Mouse (Mus musculus) liver, embryonic 15.5 days (tissue): ENCODE results near the gene Rpl13a. TPM values are rescaled to one million over a fixed set of nuclear protein-coding genes. Genes with fewer than 3 reads are reported as not detected.

Source experiments
- ATAC-seq: fragments of 200-750 bp; cut with Nextera tagmentation; 2 replicates; pipeline ENCODE4 v1.8.0; 2017; ENCODE audit warnings: moderate number of reproducible peaks, mild to moderate bottlenecking, moderate library complexity; ENCODE audit not compliant: insufficient read depth
- H3K27ac ChIP-seq: fragments of 300-500 bp; sonication (generic); replicated peaks from 2 replicates; pipeline ENCODE4 v1.5.1; 2015; ENCODE audit warnings: mild to moderate bottlenecking, inconsistent platforms
- H3K27me3 ChIP-seq: fragments of 300-500 bp; sonication (generic); 2 replicates; pipeline ENCODE4 v1.6.1; 2015; ENCODE audit warnings: mild to moderate bottlenecking, inconsistent platforms
- H3K36me3 ChIP-seq: fragments of 300-500 bp; sonication (generic); replicated peaks from 2 replicates; pipeline ENCODE4 v1.6.1; 2015; ENCODE audit warnings: moderate library complexity, mild to moderate bottlenecking, inconsistent platforms
- H3K4me1 ChIP-seq: fragments of 300-500 bp; sonication (generic); replicated peaks from 2 replicates; pipeline ENCODE4 v1.6.1; 2015; ENCODE audit warnings: inconsistent platforms
- H3K4me2 ChIP-seq: fragments of 300-500 bp; sonication (generic); 2 replicates; pipeline ENCODE4 v1.6.1; 2015; ENCODE audit warnings: moderate library complexity, mild to moderate bottlenecking, inconsistent platforms
- H3K4me3 ChIP-seq: fragments of 300-500 bp; sonication (generic); replicated peaks from 2 replicates; pipeline ENCODE4 v1.5.1; 2015; ENCODE audit warnings: mild to moderate bottlenecking, inconsistent platforms
- H3K9ac ChIP-seq: fragments of 300-500 bp; sonication (generic); 2 replicates; pipeline ENCODE4 v1.6.1; 2015; ENCODE audit warnings: moderate library complexity, mild to moderate bottlenecking, inconsistent platforms
- H3K9me3 ChIP-seq: fragments of 300-500 bp; sonication (generic); replicated peaks from 2 replicates; pipeline ENCODE4 v1.6.1; 2016; ENCODE audit warnings: inconsistent platforms
- WGBS: fragments of 180-500 bp; shearing (Covaris S2); methylation state at CpG from one replicate; pipeline ENCODE4 v1.1.7; 2015; ENCODE audit warnings: mixed read lengths; ENCODE audit not compliant: insufficient replicate concordance; 5-methylcytosine and 5-hydroxymethylcytosine counted together
- polyA plus RNA-seq: library from polyadenylated mRNA; unstranded; fragments of >200 nt; fragmentation: Nextera tagmentation; extraction: Ambion mirVana; gene quantifications from 2 replicates; pipeline ENCODE4 v1.2.1, GENCODE M21; 2015

Rpl13a gene
- polyA plus RNA-seq, 1 experiment from 2014 or later: 633 TPM

DNA sequence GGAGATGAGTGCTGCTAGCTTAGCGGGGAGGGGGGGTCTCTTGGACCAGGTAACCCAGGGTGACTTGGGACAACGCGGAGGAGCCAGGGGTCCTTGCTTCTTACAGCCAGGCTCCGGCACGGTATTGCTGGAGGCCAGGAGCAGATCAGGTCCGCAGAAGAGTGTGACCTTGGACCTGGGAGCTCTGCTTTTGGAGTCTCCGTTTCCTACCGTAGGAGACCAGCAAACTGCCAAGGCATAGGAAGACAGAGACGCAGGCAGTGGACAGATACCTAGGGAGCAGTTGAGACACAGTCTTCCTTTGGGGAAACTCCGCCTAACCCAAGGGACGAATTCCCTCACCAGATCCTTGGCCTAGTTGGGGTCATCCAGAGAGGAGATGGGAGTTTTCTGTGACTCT lies 37.1 kb upstream of the Rpl13a start:
- WGBS: 49% methylated on average over 11 of the region's 11 CpGs
- no peak overlapping the region for H3K27ac ChIP-seq
- H3K4me1 ChIP-seq: peaks cover 21% of the 10 kb centered on the region
- no peak for ATAC-seq
- H3K36me3 ChIP-seq: no peaks in the 10 kb centered on the region
- H3K9me3 ChIP-seq: peaks cover 13% of the 10 kb centered on the region
- peaks cover 85% of the 10 kb centered on the region for H3K27me3 ChIP-seq
- H3K9ac ChIP-seq: no peak overlapping the region
- H3K4me2 ChIP-seq: no peak overlapping the region
- H3K4me3 ChIP-seq: no peak overlapping the region

DNA sequence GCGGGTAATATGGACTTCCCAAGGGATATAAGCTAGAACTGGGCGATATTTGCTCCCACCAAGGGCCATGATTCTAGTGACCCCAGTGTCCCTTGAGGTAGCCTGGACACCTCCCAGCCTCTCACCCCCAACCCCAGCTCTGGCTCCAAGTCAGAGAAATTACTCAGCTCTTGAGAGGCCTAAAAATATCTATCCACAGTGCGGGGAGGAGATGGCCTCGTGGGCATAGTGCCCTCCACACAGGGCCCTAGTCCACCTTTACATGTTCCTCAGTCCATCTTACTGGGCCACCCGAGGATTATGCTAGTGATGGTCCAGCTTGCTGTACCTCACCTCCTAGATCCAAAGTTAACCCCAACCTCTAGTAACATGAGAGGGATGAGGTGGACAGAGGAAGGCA lies 36.3 kb upstream of the Rpl13a start:
- H3K4me1 ChIP-seq: peaks cover 21% of the 10 kb centered on the region
- H3K9me3 ChIP-seq: peaks cover 7% of the 10 kb centered on the region
- no peak overlapping the region for H3K9ac ChIP-seq
- peaks cover 77% of the 10 kb centered on the region for H3K27me3 ChIP-seq
- WGBS: 49% methylated on average over 5 of the region's 5 CpGs
- no peak overlapping the region for H3K27ac ChIP-seq
- H3K36me3 ChIP-seq: no peaks in the 10 kb centered on the region; the same call in 1 of the 2 replicates
- no peak overlapping the region for H3K4me2 ChIP-seq
- ATAC-seq: no peak
- H3K4me3 ChIP-seq: no peak overlapping the region

DNA sequence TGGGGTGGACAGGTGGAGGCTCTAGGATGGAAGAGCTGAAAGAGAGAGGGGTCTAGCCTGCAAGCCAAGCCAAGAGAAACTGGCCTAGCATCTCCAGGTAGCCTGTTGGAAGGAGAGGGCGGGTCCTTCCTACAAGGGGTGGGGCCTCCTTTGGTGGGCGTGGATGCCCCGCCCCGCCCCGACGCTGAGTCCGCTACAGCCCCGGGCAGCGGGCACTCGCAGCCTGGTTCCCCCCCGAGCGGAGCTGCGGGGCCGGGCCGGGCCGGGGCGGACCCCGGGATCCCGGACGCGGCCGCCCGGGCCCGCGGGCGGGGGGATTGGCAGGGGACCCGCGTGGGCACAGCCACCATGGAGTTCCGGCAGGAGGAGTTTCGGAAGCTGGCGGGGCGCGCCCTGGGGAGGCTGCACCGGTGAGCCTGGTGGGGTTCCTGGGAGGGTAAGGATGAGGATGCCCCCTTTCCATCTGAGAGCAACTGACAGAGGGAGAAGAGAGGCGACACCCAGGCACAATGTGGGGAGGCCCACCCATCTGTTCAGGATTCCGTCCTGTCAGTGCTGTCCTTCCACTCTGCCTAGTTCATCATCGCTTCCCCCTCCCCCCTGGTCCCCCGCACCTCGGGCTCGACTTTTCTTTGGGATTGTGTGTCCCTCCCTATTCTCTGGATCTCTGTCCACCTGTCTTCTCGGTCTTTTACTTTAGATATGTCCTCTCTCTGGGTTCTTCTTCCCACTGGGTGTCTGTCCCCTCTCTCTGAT lies 35.4 kb upstream of the Rpl13a start, which contains the start of gene Slc17a7:
Gene Slc17a7, plus strand, starts transcription at position 215 of the 756 bp plus-strand sequence.
- H3K36me3 ChIP-seq: no peaks in the 10 kb centered on the region; the same call in 1 of the 2 replicates
- H3K9ac ChIP-seq: no peak within 1 kb of the TSS
- H3K4me2 ChIP-seq: peak within 1 kb of the TSS; percentile 75
- peak within 1 kb of the TSS; percentile 51 for H3K4me3 ChIP-seq
- peaks cover 68% of the 10 kb centered on the region for H3K27me3 ChIP-seq
- H3K27ac ChIP-seq: no peak within 1 kb of the TSS
- no peaks in the 10 kb centered on the region for H3K9me3 ChIP-seq
- 4% methylated on average over 40 of the region's 41 CpGs for WGBS
- H3K4me1 ChIP-seq: peaks cover 21% of the 10 kb centered on the region
- ATAC-seq: peak; percentile 27; the same call in 1 of the 2 replicates

DNA sequence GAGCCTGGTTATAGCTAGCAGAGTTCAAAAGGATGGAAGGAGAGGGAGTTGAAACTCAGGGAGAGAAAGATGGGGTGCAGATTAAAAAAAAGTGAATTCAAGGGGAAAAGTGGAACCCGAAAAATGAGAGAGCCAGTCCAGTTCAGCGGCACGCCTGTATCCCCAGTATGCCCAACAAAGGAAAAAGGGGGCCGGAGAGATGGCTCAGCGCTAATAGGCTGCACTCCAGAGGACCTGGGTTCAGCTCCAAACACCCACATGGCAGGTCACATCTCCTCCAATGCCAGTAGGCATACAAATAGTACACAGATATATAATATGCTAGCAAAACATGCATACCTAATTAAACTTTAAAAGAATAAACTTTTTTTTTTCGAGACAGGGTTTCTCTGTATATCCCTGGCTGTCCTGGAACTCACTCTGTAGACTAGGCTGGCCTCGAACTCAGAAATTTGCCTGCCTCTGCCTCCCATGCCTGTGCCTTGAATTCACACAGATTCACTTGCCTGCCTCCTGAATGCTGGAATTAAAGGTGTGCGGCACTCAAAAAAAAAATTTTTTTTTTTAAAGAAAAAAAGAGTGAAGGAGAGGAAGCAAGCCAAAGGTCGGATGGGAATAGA lies 34.5 kb upstream of the Rpl13a start:
- peaks cover 21% of the 10 kb centered on the region for H3K4me1 ChIP-seq
- no peak overlapping the region for H3K4me3 ChIP-seq
- H3K27me3 ChIP-seq: peaks cover 60% of the 10 kb centered on the region
- H3K9me3 ChIP-seq: no peaks in the 10 kb centered on the region
- H3K36me3 ChIP-seq: peaks cover 5% of the 10 kb centered on the region; the same call in 1 of the 2 replicates
- WGBS: 63% methylated on average over 9 of the region's 9 CpGs
- no peak overlapping the region for H3K9ac ChIP-seq
- ATAC-seq: no peak
- no peak overlapping the region for H3K27ac ChIP-seq
- H3K4me2 ChIP-seq: no peak overlapping the region

DNA sequence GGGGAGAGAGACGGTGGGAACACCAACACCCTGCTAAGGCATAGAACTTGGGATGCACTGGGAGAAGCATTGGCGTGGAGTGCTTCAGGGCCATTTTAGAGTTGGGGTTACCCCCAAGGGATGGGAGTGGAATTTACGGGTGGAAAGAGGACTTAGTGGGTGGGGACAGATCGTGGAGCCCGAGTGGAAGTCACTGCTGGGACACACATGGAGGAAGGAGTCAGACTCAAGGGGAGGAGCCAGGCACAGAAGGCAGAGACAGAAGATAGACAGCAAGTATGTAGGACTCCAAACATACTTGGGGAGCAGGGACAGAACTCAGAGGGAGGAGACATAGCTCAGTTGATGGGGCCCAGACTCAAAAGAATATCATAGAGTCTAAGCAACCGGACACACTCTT lies 34.0 kb upstream of the Rpl13a start:
- Histone ChIP-seq H3K4me2 (peak overlapping the region; percentile 82), H3K9ac (no peak overlapping the region), H3K27ac (no peak overlapping the region), H3K4me1 (peaks cover 21% of the 10 kb centered on the region), H3K27me3 (peaks cover 54% of the 10 kb centered on the region), H3K36me3 (peaks cover 7% of the 10 kb centered on the region), H3K4me3 (peak overlapping the region; percentile 50), H3K9me3 (no peaks in the 10 kb centered on the region)
- no peak for ATAC-seq
- WGBS: 25% methylated on average over 6 of the region's 6 CpGs

DNA sequence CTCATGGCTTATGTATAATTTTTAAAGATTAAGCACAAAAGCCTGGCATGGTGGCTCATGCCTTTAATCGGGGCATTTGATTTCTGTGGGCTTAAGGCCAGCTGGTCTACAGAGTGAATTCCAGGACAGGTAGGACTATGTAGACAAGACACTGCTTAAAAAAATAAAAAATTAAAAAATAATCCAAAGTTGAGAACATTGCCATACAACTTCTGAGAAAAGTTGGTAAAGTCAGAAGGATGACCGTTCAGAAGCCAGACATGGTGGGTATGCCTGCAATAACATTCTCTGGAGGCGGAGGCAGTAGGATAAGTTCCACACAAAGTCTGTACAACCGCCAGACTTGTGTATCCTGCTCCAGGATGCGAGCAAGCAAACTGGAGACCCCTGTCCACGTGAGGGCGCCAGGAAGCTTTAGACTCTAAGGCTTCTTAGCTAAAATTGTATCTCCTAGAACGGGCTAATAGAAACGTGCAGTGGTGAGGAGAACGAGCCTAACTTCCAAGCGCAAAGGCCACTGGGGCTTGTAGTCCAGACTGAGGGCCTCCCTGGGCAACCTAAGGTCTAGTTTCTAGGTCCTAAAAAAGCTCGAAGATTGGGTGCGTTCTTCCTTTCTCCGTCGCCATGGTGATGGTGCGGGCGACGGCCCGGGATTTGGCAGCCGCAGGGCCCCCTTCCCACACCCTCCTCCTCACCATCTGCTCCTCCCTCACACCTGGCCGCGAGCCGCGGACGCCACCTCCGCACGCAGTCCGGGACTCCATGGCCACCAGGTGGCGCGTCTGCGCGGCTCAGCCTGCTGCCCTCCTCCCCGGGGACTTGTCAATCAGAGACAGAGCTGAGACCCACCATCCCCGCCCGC lies 33.3 kb upstream of the Rpl13a start:
- Histone ChIP-seq H3K9me3 (no peaks in the 10 kb centered on the region), H3K27ac (no peak overlapping the region), H3K4me1 (peaks cover 21% of the 10 kb centered on the region), H3K36me3 (peaks cover 10% of the 10 kb centered on the region), H3K4me3 (peak overlapping the region; percentile 50), H3K9ac (no peak overlapping the region), H3K4me2 (peak overlapping the region; percentile 82), H3K27me3 (peaks cover 47% of the 10 kb centered on the region)
- WGBS: 4% methylated on average over 35 of the region's 35 CpGs
- peak; percentile 73 for ATAC-seq

DNA sequence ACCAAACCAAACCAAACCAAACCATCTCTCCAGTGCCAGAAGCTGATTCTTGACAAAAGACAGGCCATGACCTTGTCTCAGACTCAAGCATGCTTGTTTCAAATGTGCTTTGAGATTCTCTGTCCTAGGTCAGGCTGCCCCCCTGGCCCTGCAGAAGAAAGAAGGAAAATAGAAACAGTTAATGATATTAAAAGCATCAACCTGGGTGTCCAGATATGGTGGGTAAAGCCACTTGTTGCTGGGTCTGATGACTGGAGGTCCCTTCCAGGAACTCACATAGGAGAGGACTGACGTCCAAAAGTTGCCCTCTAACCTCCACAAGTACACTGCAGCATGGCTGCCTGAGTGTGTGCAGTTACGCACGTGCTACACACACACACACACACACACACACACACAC lies 32.3 kb upstream of the Rpl13a start:
- Histone ChIP-seq H3K9ac (no peak overlapping the region), H3K4me1 (peaks cover 21% of the 10 kb centered on the region), H3K36me3 (peaks cover 10% of the 10 kb centered on the region), H3K4me3 (no peak overlapping the region), H3K27ac (no peak overlapping the region), H3K27me3 (peaks cover 37% of the 10 kb centered on the region), H3K4me2 (no peak overlapping the region), H3K9me3 (no peaks in the 10 kb centered on the region)
- 77% methylated on average over 3 of the region's 3 CpGs for WGBS
- ATAC-seq: no peak

DNA sequence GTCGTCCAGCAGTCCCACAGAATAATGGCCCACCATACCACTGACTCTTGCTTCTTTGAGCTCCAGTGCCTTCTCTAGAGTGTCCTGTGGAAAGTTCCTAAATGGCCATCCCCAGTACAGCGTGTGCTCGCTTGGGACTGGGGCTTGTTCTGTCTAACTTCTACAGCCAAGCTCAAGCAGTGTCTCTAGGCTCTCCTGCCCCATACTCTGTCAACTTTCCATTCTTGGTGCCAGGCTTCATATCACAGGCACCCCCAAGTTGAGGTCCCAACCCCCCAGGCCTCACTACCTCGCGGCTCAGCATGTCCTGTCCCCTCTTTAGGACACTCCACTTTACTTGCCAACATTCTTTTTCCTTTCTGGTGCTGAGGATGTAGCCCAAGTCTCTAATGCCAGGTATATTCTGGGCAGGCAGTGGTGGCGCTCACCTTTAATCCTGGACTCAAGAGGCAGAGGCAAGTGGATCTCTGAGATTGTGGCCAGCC lies 31.8 kb upstream of the Rpl13a start:
- Histone ChIP-seq H3K9ac (no peak overlapping the region), H3K4me3 (no peak overlapping the region), H3K27ac (no peak overlapping the region), H3K4me1 (peaks cover 25% of the 10 kb centered on the region), H3K27me3 (peaks cover 32% of the 10 kb centered on the region), H3K4me2 (no peak overlapping the region), H3K36me3 (peaks cover 10% of the 10 kb centered on the region), H3K9me3 (no peaks in the 10 kb centered on the region)
- 78% methylated on average over 6 of the region's 6 CpGs for WGBS
- ATAC-seq: no peak

DNA sequence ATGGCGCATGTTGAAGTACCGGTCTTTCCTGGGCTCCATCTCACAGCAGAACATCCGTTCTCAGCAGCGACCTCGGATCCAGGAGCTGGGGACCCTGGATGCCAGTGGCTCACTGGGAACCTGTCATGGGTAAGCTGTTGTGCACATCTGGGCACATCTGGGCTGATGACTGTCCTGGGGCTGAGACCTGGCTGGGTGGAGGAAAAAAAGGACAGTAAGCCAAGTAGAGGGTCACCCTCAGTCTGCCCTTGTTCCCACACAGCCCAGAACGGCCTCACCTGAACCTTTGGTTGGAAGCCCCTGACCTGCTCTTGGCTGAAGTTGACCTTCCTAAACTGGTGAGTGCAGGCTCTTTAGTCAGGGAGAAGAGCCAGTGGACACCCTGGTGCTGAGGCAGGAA lies 30.4 kb upstream of the Rpl13a start:
- H3K9ac ChIP-seq: no peak overlapping the region
- H3K4me1 ChIP-seq: peaks cover 31% of the 10 kb centered on the region
- H3K4me2 ChIP-seq: no peak overlapping the region
- peaks cover 18% of the 10 kb centered on the region for H3K27me3 ChIP-seq
- ATAC-seq: no peak
- no peak overlapping the region for H3K27ac ChIP-seq
- peaks cover 10% of the 10 kb centered on the region for H3K36me3 ChIP-seq
- H3K9me3 ChIP-seq: no peaks in the 10 kb centered on the region
- 78% methylated on average over 6 of the region's 6 CpGs for WGBS
- no peak overlapping the region for H3K4me3 ChIP-seq

DNA sequence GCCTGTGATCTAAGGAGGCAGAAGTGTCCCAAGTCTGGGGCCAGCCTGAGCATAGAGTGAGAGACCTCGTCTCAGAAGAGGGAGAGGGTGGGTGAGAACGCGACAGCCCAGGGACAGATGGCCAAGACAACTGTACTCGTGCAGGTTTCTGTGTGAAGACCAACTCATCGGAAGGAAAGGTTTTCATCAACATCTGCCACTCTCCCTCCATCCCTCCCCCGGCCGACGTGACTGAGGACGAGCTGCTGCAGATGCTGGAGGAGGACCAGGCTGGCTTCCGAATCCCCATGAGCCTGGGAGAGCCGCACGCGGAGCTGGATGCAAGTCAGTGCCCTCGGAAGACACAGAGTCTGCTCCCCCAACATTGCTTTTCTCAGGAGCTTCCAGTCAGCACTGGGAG lies 28.9 kb upstream of the Rpl13a start:
- WGBS: 84% methylated on average over 14 of the region's 14 CpGs
- Histone ChIP-seq H3K36me3 (peaks cover 10% of the 10 kb centered on the region), H3K4me3 (no peak overlapping the region), H3K9ac (no peak overlapping the region), H3K27me3 (peaks cover 3% of the 10 kb centered on the region), H3K4me1 (peaks cover 33% of the 10 kb centered on the region), H3K27ac (no peak overlapping the region), H3K4me2 (no peak overlapping the region), H3K9me3 (no peaks in the 10 kb centered on the region)
- ATAC-seq: no peak

DNA sequence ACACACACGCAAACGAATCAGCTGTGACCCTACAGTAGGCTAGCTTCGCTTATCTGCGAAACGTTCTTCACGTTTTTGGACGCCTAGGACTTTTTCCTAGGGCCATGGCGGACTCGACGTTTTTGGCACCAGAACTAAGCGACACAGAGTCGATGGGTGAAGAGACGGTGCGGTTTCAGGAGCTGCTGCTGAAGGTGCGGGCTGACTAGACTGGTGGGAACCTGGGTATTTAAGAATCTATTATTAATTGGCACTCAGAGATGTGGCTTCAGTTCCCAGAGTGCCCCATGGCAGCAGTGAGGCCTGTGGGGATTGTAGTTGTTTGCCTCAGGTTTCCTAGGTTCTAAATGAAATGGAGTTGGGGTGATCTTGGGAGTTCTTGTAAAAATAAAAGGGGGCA lies 27.6 kb upstream of the Rpl13a start:
- Histone ChIP-seq H3K36me3 (peaks cover 10% of the 10 kb centered on the region), H3K9me3 (no peaks in the 10 kb centered on the region), H3K4me3 (no peak overlapping the region), H3K27ac (no peak overlapping the region), H3K4me1 (peaks cover 27% of the 10 kb centered on the region), H3K27me3 (no peaks in the 10 kb centered on the region), H3K9ac (no peak overlapping the region), H3K4me2 (no peak overlapping the region)
- 81% methylated on average over 15 of the region's 15 CpGs for WGBS
- ATAC-seq: no peak
